Mouse (Mus musculus) erythroblast, embryonic 14.5 days (primary cell): ENCODE data around the gene Ces1b. TPM values are rescaled to one million over a fixed set of nuclear protein-coding genes. Genes with fewer than 3 reads are reported as not detected.

Experiments
- H3K27me3 ChIP-seq: 2 replicates; pipeline ENCODE4 v1.6.1; 2012; ENCODE audit warnings: inconsistent platforms; ENCODE audit not compliant: control insufficient read depth
- H3K36me3 ChIP-seq: 2 replicates; pipeline ENCODE4 v1.6.1; 2012; ENCODE audit warnings: mild to moderate bottlenecking, inconsistent platforms; ENCODE audit not compliant: control insufficient read depth
- H3K4me1 ChIP-seq: 2 replicates; pipeline ENCODE4 v1.6.1; 2012; ENCODE audit warnings: inconsistent platforms; ENCODE audit not compliant: control insufficient read depth
- H3K4me3 ChIP-seq: replicated peaks from 2 replicates; pipeline ENCODE3; 2012; ENCODE audit warnings: moderate library complexity, mild to moderate bottlenecking, inconsistent platforms
- H3K9me3 ChIP-seq: 2 replicates; pipeline ENCODE4 v1.6.1; 2012; ENCODE audit warnings: low read length, inconsistent platforms, mixed read lengths; ENCODE audit not compliant: control insufficient read depth
- GATA1 ChIP-seq: IDR thresholded peaks from 2 replicates; pipeline ENCODE4 v1.6.1; 2012; ENCODE audit warnings: low read length, inconsistent platforms, mixed read lengths
- TAL1 ChIP-seq: IDR thresholded peaks from 3 replicates; pipeline ENCODE4 v1.6.1; 2012; ENCODE audit warnings: low read length, inconsistent platforms, mixed read lengths
- polyA plus RNA-seq: library from polyadenylated mRNA; stranded (reverse); fragments of >175 nt; gene quantifications from 2 replicates; pipeline ENCODE4 v1.2.3, GENCODE M21; 2012

The Ces1b gene
- not detected in 2 replicates for polyA plus RNA-seq

- H3K9me3 ChIP-seq, result no peaks in the 10 kb centered on the region
- no peak within 1 kb of the TSS for H3K4me3 ChIP-seq
- H3K36me3 ChIP-seq, result no peaks in the 10 kb centered on the region
- no peaks in the 10 kb centered on the region for H3K27me3 ChIP-seq
- no peaks in the 10 kb centered on the region for H3K4me1 ChIP-seq
- TF ChIP-seq GATA1 (no peak), TAL1 (no peak)
These were observed at the start of gene Ces1b for GRCm38 (mm10) chr8:93079887-93080286. Gene Ces1b (minus strand): TSS chr8:93080017.

GRCm38 (mm10) chr8:93126476-93126875 is 46.7 kb upstream of the Ces1b start:
- TF ChIP-seq GATA1 (no peak), TAL1 (no peak)
- Histone ChIP-seq H3K36me3 (no peaks in the 10 kb centered on the region), H3K4me3 (no peak overlapping the region), H3K9me3 (no peaks in the 10 kb centered on the region), H3K27me3 (no peaks in the 10 kb centered on the region), H3K4me1 (no peaks in the 10 kb centered on the region)

GRCm38 (mm10) chr8:93122005-93122404 is 42.2 kb upstream of the Ces1b start:
- Histone ChIP-seq H3K4me1 (no peaks in the 10 kb centered on the region), H3K4me3 (no peak overlapping the region), H3K36me3 (no peaks in the 10 kb centered on the region), H3K9me3 (no peaks in the 10 kb centered on the region), H3K27me3 (no peaks in the 10 kb centered on the region)
- TF ChIP-seq GATA1 (no peak), TAL1 (no peak)

GRCm38 (mm10) chr8:93095376-93095775 is 15.6 kb upstream of the Ces1b start:
- no peaks in the 10 kb centered on the region for H3K4me1 ChIP-seq
- no peak overlapping the region for H3K4me3 ChIP-seq
- no peaks in the 10 kb centered on the region for H3K27me3 ChIP-seq
- no peaks in the 10 kb centered on the region for H3K9me3 ChIP-seq
- TF ChIP-seq GATA1 (no peak), TAL1 (no peak)
- H3K36me3 ChIP-seq, result no peaks in the 10 kb centered on the region

GRCm38 (mm10) chr8:93091324-93091723 is 11.5 kb upstream of the Ces1b start:
- no peaks in the 10 kb centered on the region for H3K9me3 ChIP-seq
- H3K27me3 ChIP-seq, result no peaks in the 10 kb centered on the region
- H3K36me3 ChIP-seq, result no peaks in the 10 kb centered on the region
- H3K4me1 ChIP-seq, result no peaks in the 10 kb centered on the region
- H3K4me3 ChIP-seq, result no peak overlapping the region
- TF ChIP-seq GATA1, result no peak
- no peak for TF ChIP-seq TAL1

- TF ChIP-seq GATA1 (no peak), TAL1 (no peak)
- Histone ChIP-seq H3K4me3 (no peak overlapping the region), H3K36me3 (no peaks in the 10 kb centered on the region), H3K9me3 (no peaks in the 10 kb centered on the region), H3K4me1 (no peaks in the 10 kb centered on the region), H3K27me3 (no peaks in the 10 kb centered on the region)
These were observed 8.9 kb upstream of the Ces1b start for GRCm38 (mm10) chr8:93088686-93089122.

GRCm38 (mm10) chr8:93088193-93088592 is 8.4 kb upstream of the Ces1b start:
- Histone ChIP-seq H3K9me3 (no peaks in the 10 kb centered on the region), H3K4me3 (no peak overlapping the region), H3K4me1 (no peaks in the 10 kb centered on the region), H3K36me3 (no peaks in the 10 kb centered on the region), H3K27me3 (no peaks in the 10 kb centered on the region)
- TF ChIP-seq TAL1, result no peak
- TF ChIP-seq GATA1, result no peak

GRCm38 (mm10) chr8:93075251-93075650 is 4.6 kb downstream of the Ces1b start:
- Histone ChIP-seq H3K4me3 (no peak overlapping the region), H3K36me3 (no peaks in the 10 kb centered on the region), H3K27me3 (no peaks in the 10 kb centered on the region), H3K4me1 (no peaks in the 10 kb centered on the region), H3K9me3 (no peaks in the 10 kb centered on the region)
- TF ChIP-seq GATA1 (no peak), TAL1 (no peak)

GRCm38 (mm10) chr8:93063416-93064117 is 16.2 kb downstream of the Ces1b start:
- Histone ChIP-seq H3K36me3 (no peaks in the 10 kb centered on the region), H3K4me1 (no peaks in the 10 kb centered on the region), H3K9me3 (no peaks in the 10 kb centered on the region), H3K27me3 (no peaks in the 10 kb centered on the region), H3K4me3 (no peak overlapping the region)
- TF ChIP-seq TAL1, result no peak
- no peak for TF ChIP-seq GATA1

GRCm38 (mm10) chr8:93059185-93059584 is 20.6 kb downstream of the Ces1b start:
- Histone ChIP-seq H3K4me1 (no peaks in the 10 kb centered on the region), H3K9me3 (no peaks in the 10 kb centered on the region), H3K27me3 (no peaks in the 10 kb centered on the region), H3K36me3 (no peaks in the 10 kb centered on the region), H3K4me3 (no peak overlapping the region)
- no peak for TF ChIP-seq GATA1
- no peak for TF ChIP-seq TAL1
